Mouse (Mus musculus) brain, embryonic 14.5 days (tissue): ENCODE data around the gene Ulk3.
A peak's percentile ranks its signal among the peaks of the same experiment; 100 is the strongest.

ENCODE experiments used
- CTCF ChIP-seq: fragments of 200-500 bp; IDR thresholded peaks from 2 replicates; pipeline ENCODE4 v1.5.1; 2012; ENCODE audit warnings: inconsistent platforms, mild to moderate bottlenecking, moderate library complexity, borderline replicate concordance; ENCODE audit not compliant: insufficient read depth, insufficient read length; ENCODE audit errors: extremely low read depth
- POLR2A ChIP-seq: fragments of 200-500 bp; IDR thresholded peaks from 2 replicates; pipeline ENCODE4 v1.6.1; 2012; ENCODE audit warnings: mild to moderate bottlenecking, inconsistent platforms, borderline replicate concordance; ENCODE audit not compliant: poor library complexity, insufficient read depth, insufficient read length, severe bottlenecking; ENCODE audit errors: extremely low read depth

- TF ChIP-seq CTCF, result peak; percentile 20; the same call in 1 of the 2 replicates
- TF ChIP-seq POLR2A, result peak; percentile 75
These were observed at the start of gene Ulk3 for GRCm38 (mm10) chr9:57589224-57590126.
